In genomic region chr4:123016451-123016957, GRCm38 (mm10) we compare ENCODE assay signal across 8 mouse cellular contexts. TPM values are rescaled to one million over a fixed set of nuclear protein-coding genes. Genes with fewer than 3 reads are reported as not detected.
DNase-seq lines count a peak whose midpoint lies in the region; ATAC-seq and TF ChIP-seq lines count a peak whose summit lies in the region.

Trit1 (plus strand) TSS chr4:123016597.

- no peaks in the 10 kb centered on the region for H3K27me3 ChIP-seq in CH12.LX (replicated peaks)
- no peaks in the 10 kb centered on the region for H3K27me3 ChIP-seq in forebrain, embryonic 11.5 days (ENCODE audit: control insufficient read depth, insufficient read depth, low read length)
- H3K27me3 ChIP-seq in heart, embryonic 16.5 days (ENCODE audit: control insufficient read depth, insufficient read depth, low read length), result no peaks in the 10 kb centered on the region
- H3K27me3 ChIP-seq in liver, embryonic 16.5 days (ENCODE audit: control insufficient read depth, insufficient read depth, low read depth, low read length), result no peaks in the 10 kb centered on the region; the same call in 1 of the 2 replicates
- H3K27me3 ChIP-seq in neural tube, embryonic 13.5 days, result no peaks in the 10 kb centered on the region
- H3K27me3 ChIP-seq in testis, adult 2 months (ENCODE audit: control insufficient read depth, insufficient read depth, low read length), result no peaks in the 10 kb centered on the region

- H3K79me2 ChIP-seq in CH12.LX (replicated peaks; ENCODE audit: control insufficient read depth, extremely low read depth, insufficient read depth, poor library complexity, severe bottlenecking), result peaks cover 49% of the 10 kb centered on the region

- peaks cover 4 to 46% of the 10 kb centered on the region in 2 experiments; a peak in 3 of 4 replicates for H3K4me1 ChIP-seq in CH12.LX (ENCODE audit: control insufficient read depth in 1 of 2, insufficient read depth in 2 of 2)
- peaks cover 28% of the 10 kb centered on the region for H3K4me1 ChIP-seq in forebrain, embryonic 11.5 days (replicated peaks; ENCODE audit: control insufficient read depth, insufficient read depth, low read length)
- H3K4me1 ChIP-seq in heart, embryonic 16.5 days (ENCODE audit: control insufficient read depth, insufficient read depth, low read length), result peaks cover 12% of the 10 kb centered on the region
- H3K4me1 ChIP-seq in liver, embryonic 16.5 days (ENCODE audit: control insufficient read depth, low read depth, low read length), result peaks cover 14% of the 10 kb centered on the region
- peaks cover 72% of the 10 kb centered on the region for H3K4me1 ChIP-seq in neural tube, embryonic 13.5 days (replicated peaks)
- peaks cover 9% of the 10 kb centered on the region for H3K4me1 ChIP-seq in testis, adult 2 months (ENCODE audit: control insufficient read depth, insufficient read depth, low read length)

- peak within 1 kb of the TSS; percentile 65 for H3K27ac ChIP-seq in CH12.LX (ENCODE audit: insufficient read depth, low read depth)
- peak within 1 kb of the TSS; percentile 96 for H3K27ac ChIP-seq in forebrain, embryonic 11.5 days (ENCODE audit: low read depth, low read length)
- H3K27ac ChIP-seq in heart, embryonic 16.5 days (ENCODE audit: low read length), result peak within 1 kb of the TSS; percentile 90
- H3K27ac ChIP-seq in liver, embryonic 16.5 days (ENCODE audit: low read length), result peak within 1 kb of the TSS; percentile 4; the same call in 1 of the 2 replicates
- peak within 1 kb of the TSS; percentile 97 for H3K27ac ChIP-seq in neural tube, embryonic 13.5 days (replicated peaks)
- H3K27ac ChIP-seq in testis, adult 2 months (ENCODE audit: control insufficient read depth, insufficient read depth, low read depth, low read length), result peak within 1 kb of the TSS; percentile 87

- DNase-seq in CH12.LX (ENCODE audit: extremely low read depth), result peak; percentile 96
- peak; percentile 82 for DNase-seq in c-Kit-positive CD71-positive TER-119-negative erythroid progenitor cells, embryonic 14.5 days (ENCODE audit: low read depth)
- DNase-seq in forebrain, embryonic 11.5 days (ENCODE audit: low spot score), result peak; percentile 98
- DNase-seq in kidney, postnatal 4 days, result peak; percentile 97

- TF ChIP-seq EP300 in CH12.LX (IDR thresholded peaks at IDR 0.05; ENCODE audit: low read length), result no peak

- TF ChIP-seq CTCF in CH12.LX (conservative IDR thresholded peaks at IDR 0.05 in 1 of 2, IDR thresholded peaks at IDR 0.05 in 1 of 2; ENCODE audit: low read depth in 2 of 2, low read length in 2 of 2), result no peak
- no peak for TF ChIP-seq CTCF in testis, adult 2 months (IDR thresholded peaks at IDR 0.05; ENCODE audit: control insufficient read depth, insufficient read depth, insufficient replicate concordance, low read depth, low read length)

- WGBS in forebrain, embryonic 11.5 days, result under 1% methylated on average over 34 of the region's 34 CpGs
- WGBS in heart, embryonic 16.5 days, result under 1% methylated on average over 34 of the region's 34 CpGs
- under 1% methylated on average over 34 of the region's 34 CpGs for WGBS in liver, embryonic 16.5 days (ENCODE audit: insufficient replicate concordance)
- under 1% methylated on average over 34 of the region's 34 CpGs for WGBS in neural tube, embryonic 13.5 days

- TF ChIP-seq POLR2A in CH12.LX (IDR thresholded peaks at IDR 0.05; ENCODE audit: low read depth, low read length), result peak; percentile 88
- TF ChIP-seq POLR2A in testis, adult 2 months (IDR thresholded peaks at IDR 0.05; ENCODE audit: control insufficient read depth, low read depth, low read length), result peak; percentile 86

- dilution Hi-C loops in CH12.LX (cut with MboI; ENCODE audit: extremely low pct_ligation_motif_present, extremely low pct_unique_long_range_greater_than_20kb, low sequenced_read_pairs), result no loop called here

- peak within 1 kb of the TSS; percentile 73 for H3K9ac ChIP-seq in CH12.LX (ENCODE audit: insufficient read depth, low read depth)
- H3K9ac ChIP-seq in forebrain, embryonic 11.5 days (ENCODE audit: low read length), result peak within 1 kb of the TSS; percentile 94
- H3K9ac ChIP-seq in heart, embryonic 16.5 days (ENCODE audit: low read length), result peak within 1 kb of the TSS; percentile 93
- peak within 1 kb of the TSS; percentile 81 for H3K9ac ChIP-seq in liver, embryonic 16.5 days (ENCODE audit: low read depth, low read length)
- H3K9ac ChIP-seq in neural tube, embryonic 13.5 days, result peak within 1 kb of the TSS; percentile 86

- H3K9me3 ChIP-seq in CH12.LX (replicated peaks; ENCODE audit: low read length), result peaks cover under 1% of the 10 kb centered on the region
- no peaks in the 10 kb centered on the region for H3K9me3 ChIP-seq in forebrain, embryonic 11.5 days (ENCODE audit: control insufficient read depth, low read length)
- H3K9me3 ChIP-seq in heart, embryonic 16.5 days (replicated peaks; ENCODE audit: control insufficient read depth, low read length), result no peaks in the 10 kb centered on the region
- H3K9me3 ChIP-seq in liver, embryonic 16.5 days (replicated peaks; ENCODE audit: control insufficient read depth, low read length), result no peaks in the 10 kb centered on the region
- no peaks in the 10 kb centered on the region for H3K9me3 ChIP-seq in neural tube, embryonic 13.5 days

- peaks cover 3 to 15% of the 10 kb centered on the region in 2 experiments for H3K36me3 ChIP-seq in CH12.LX (replicated peaks in 1 of 2; ENCODE audit: control insufficient read depth in 1 of 2, insufficient read depth in 1 of 2, low read length in 1 of 2)
- 0 out of 2 replicates have a peak, but pooled peaks cover under 1% of the 10 kb centered on the region for H3K36me3 ChIP-seq in forebrain, embryonic 11.5 days (ENCODE audit: control insufficient read depth, insufficient read depth, low read length)
- H3K36me3 ChIP-seq in heart, embryonic 16.5 days (ENCODE audit: control insufficient read depth, insufficient read depth), result no peaks in the 10 kb centered on the region
- H3K36me3 ChIP-seq in liver, embryonic 16.5 days (ENCODE audit: control insufficient read depth, insufficient read depth), result no peaks in the 10 kb centered on the region
- peaks cover 7% of the 10 kb centered on the region for H3K36me3 ChIP-seq in neural tube, embryonic 13.5 days
- no peaks in the 10 kb centered on the region for H3K36me3 ChIP-seq in testis, adult 2 months (ENCODE audit: control insufficient read depth, insufficient read depth, low read length)

- H3K4me2 ChIP-seq in CH12.LX (ENCODE audit: insufficient read depth, low read depth, poor library complexity, severe bottlenecking), result peak within 1 kb of the TSS; percentile 98
- peak within 1 kb of the TSS; percentile 89 for H3K4me2 ChIP-seq in forebrain, embryonic 11.5 days (ENCODE audit: low read depth, low read length, severe bottlenecking)
- peak within 1 kb of the TSS; percentile 81 for H3K4me2 ChIP-seq in heart, embryonic 16.5 days (ENCODE audit: low read depth, low read length)
- H3K4me2 ChIP-seq in liver, embryonic 16.5 days (ENCODE audit: low read depth, low read length), result peak within 1 kb of the TSS; percentile 75
- peak within 1 kb of the TSS; percentile 86 for H3K4me2 ChIP-seq in neural tube, embryonic 13.5 days

- peak; percentile 91 for ATAC-seq in forebrain, embryonic 11.5 days (replicated peaks; ENCODE audit: low FRiP score)
- ATAC-seq in heart, embryonic 16.5 days (replicated peaks; ENCODE audit: extremely low read depth, insufficient read depth, low FRiP score), result peak; percentile 92
- peak; percentile 92 for ATAC-seq in liver, embryonic 16.5 days (ENCODE audit: low read depth)
- ATAC-seq in neural tube, embryonic 13.5 days (ENCODE audit: low read depth), result peak; percentile 83

- peak within 1 kb of the TSS; percentile 75 to 95 (median 78) for H3K4me3 ChIP-seq in CH12.LX (replicated peaks in 1 of 3; ENCODE audit: low read depth in 2 of 3, low read length in 2 of 3, poor library complexity in 1 of 3)
- H3K4me3 ChIP-seq in forebrain, embryonic 11.5 days (ENCODE audit: low read depth, low read length), result peak within 1 kb of the TSS; percentile 87
- peak within 1 kb of the TSS; percentile 93 for H3K4me3 ChIP-seq in heart, embryonic 16.5 days (ENCODE audit: low read length)
- peak within 1 kb of the TSS; percentile 85 for H3K4me3 ChIP-seq in liver, embryonic 16.5 days (ENCODE audit: low read depth, low read length)
- peak within 1 kb of the TSS; percentile 69 for H3K4me3 ChIP-seq in neural tube, embryonic 13.5 days
- H3K4me3 ChIP-seq in testis, adult 2 months (ENCODE audit: control insufficient read depth, low read depth, low read length), result peak within 1 kb of the TSS; percentile 95

- in situ Hi-C loops in CH12.LX (cut with MboI; ENCODE audit: low pct_ligation_motif_present, low pct_unique_long_range_greater_than_20kb, low sequenced_read_pairs), result no loop called here

- TF ChIP-seq RAD21 in CH12.LX (IDR thresholded peaks at IDR 0.05; ENCODE audit: low read depth, low read length), result no peak

TF ChIP-seq in CH12.LX, 34 proteins besides CTCF, POLR2A, EP300 and RAD21 (continues in another document):
- TF ChIP-seq BHLHE40 (IDR thresholded peaks at IDR 0.05; ENCODE audit: low read depth, low read length) (peak; percentile 90), TBP (conservative IDR thresholded peaks at IDR 0.05; ENCODE audit: low read depth, low read length) (peak; percentile 73; the same call in 1 of the 2 replicates), CHD1 (IDR thresholded peaks at IDR 0.05; ENCODE audit: low read depth, low read length) (no peak), KAT2A (IDR thresholded peaks at IDR 0.05; ENCODE audit: insufficient replicate concordance, low read length) (0 out of 2 replicates have a peak, but pooled peaks have one; percentile 23), ZC3H11A (IDR thresholded peaks at IDR 0.05; ENCODE audit: low read depth, low read length) (no peak), ZNF384 (IDR thresholded peaks at IDR 0.05; ENCODE audit: low read depth, low read length) (no peak), ETS1 (conservative IDR thresholded peaks at IDR 0.05; ENCODE audit: low read depth, low read length) (peak; percentile 39; the same call in 1 of the 2 replicates), POLR2AphosphoS2 (IDR thresholded peaks at IDR 0.05; ENCODE audit: low read depth, low read length) (peak; percentile 64; the same call in 1 of the 2 replicates), CHD2 (IDR thresholded peaks at IDR 0.05; ENCODE audit: low read length) (no peak), ELF1 (IDR thresholded peaks at IDR 0.05; ENCODE audit: low read depth, low read length) (peak; percentile 74), MAFK (IDR thresholded peaks at IDR 0.05; ENCODE audit: insufficient replicate concordance, low read length) (no peak), SMC3 (IDR thresholded peaks at IDR 0.05; ENCODE audit: low read depth, low read length) (no peak)

RNA-seq across cellular contexts. Expression of gene Trit1, which starts in this region (rescaled TPM):
- total RNA-seq in CH12.LX (2012; rRNA removed) (17.7 and 18.9 TPM in 2 replicates), CH12.LX (2014; rRNA removed) (21.3 and 21.9 TPM in 2 replicates)
- 19.8 and 22.2 TPM in 2 replicates for polyA plus RNA-seq in CH12.LX (2012; ENCODE audit: insufficient read length, low read depth)
- polyA plus RNA-seq in forebrain, embryonic 11.5 days (2014; fragmentation: Nextera tagmentation; extraction: Ambion mirVana), result 21.6 and 24.4 TPM in 2 replicates
- polyA plus RNA-seq in heart, embryonic 16.5 days (2015; fragmentation: Nextera tagmentation; extraction: Ambion mirVana), result 9.9 and 11.0 TPM in 2 replicates
- 6.3 and 7.0 TPM in 2 replicates for polyA plus RNA-seq in liver, embryonic 16.5 days (2015; fragmentation: Nextera tagmentation; extraction: Ambion mirVana)
- polyA plus RNA-seq in neural tube, embryonic 13.5 days (2015; fragmentation: Nextera tagmentation; extraction: Ambion mirVana), result 23.0 and 27.2 TPM in 2 replicates
- 1.9 and 2.2 TPM in 2 replicates for polyA plus RNA-seq in testis, adult 2 months (2012; rRNA removed)

Comparison
In these comparisons a context has a peak if more than half of its experiments do, and no peak if none do; other contexts are left out.
1. Peak in every context shown above with its lines: DNase-seq, ATAC-seq, H3K4me3 ChIP-seq and H3K27ac ChIP-seq.
2. H3K27ac ChIP-seq: peak in every context shown above with its lines; median percentile 97 in neural tube, embryonic 13.5 days; 96 in forebrain, embryonic 11.5 days; 90 in heart, embryonic 16.5 days; 87 in testis, adult 2 months; 65 in CH12.LX; 4 in liver, embryonic 16.5 days.